Mouse (Mus musculus) testis, postnatal 14 days (tissue): ENCODE data around the gene Atp6v0e2.

Source experiments
- DNase-seq: peaks from one replicate; pipeline ENCODE4 v3.0.0; 2021; ENCODE audit warnings: low spot score

Gene Atp6v0e2

DNA sequence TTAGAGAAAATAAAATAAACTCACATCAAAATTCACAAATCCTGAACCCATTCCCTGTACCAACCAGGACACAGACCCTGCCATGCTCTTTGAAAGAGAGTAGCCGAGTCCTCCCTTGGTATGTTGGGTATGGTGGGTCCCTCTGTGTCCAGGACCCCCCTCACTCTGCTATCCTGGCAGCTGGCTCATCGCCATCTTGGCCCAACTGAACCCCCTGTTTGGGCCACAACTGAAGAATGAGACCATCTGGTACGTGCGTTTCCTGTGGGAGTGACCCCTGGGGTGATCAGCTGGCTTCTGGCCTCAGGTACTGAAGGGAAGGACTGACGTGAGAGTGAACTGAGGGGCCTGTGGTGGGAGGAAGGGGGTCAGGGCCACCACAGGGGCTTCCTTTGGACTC, 2.4 kb downstream of the Atp6v0e2 start:
- DNase-seq = no peak

DNA sequence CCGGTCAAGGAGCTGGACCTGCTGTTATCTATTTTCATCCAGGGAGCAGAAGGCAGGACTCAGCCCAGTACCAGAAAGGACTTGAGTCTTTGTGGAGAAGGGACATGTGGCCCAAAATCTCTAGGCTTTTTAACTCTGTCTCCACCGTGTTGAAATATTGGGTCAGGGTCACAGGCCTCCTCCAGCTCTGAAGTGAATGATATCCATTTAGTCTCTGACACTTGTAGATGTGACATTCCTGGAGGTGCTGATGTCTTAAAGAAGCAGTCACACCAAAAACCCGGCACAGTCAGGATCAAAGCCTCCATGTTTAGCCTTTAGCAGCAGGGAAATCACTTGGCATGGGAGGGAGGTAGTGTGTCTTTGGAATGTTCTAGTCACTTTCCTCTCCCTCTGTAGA, 3.3 kb downstream of the Atp6v0e2 start:
- DNase-seq = no peak

DNA sequence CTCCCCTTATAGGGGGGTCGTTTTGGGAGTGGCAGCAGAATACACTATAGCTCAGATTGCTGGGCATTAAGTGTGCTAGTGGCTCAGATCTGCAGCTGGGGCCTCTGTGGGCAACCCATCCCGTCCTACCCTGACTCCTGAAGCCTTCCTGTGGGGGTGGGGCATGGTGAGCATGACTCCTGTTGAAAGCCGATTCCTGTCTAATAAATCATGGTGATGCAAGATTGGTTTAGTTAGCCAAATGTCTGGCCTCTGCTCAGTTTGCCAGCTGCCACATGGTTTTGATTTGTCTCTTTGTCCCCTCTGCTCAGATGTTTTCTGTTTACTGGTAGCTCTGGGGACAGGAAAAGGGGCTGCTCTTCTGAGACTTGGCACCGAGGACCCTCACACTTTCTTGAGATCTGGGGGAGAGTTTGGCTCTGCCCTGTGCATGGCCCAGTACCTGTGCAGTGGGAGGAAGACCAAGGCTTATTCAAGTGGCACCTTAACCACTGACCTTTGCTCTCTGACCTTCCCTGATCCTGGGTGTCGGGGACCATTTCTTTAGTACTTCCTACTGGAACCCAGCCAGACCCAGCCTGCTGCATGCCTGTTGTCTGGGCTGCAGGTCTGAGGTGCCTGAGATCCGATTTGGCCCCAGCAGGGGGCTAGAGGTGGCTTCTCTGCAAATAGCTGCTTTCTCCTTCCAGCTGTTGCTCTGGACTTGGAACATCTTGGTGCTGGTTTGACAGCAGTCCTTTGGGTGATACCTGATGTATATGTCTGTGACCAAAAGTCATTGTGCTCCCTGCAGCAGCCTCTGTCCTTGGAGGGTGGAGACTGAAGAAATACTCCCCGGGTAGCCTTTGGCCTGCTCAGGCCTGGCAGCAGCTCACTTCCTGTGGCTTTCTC, 4.4 kb downstream of the Atp6v0e2 start:
- DNase-seq = no peak

DNA sequence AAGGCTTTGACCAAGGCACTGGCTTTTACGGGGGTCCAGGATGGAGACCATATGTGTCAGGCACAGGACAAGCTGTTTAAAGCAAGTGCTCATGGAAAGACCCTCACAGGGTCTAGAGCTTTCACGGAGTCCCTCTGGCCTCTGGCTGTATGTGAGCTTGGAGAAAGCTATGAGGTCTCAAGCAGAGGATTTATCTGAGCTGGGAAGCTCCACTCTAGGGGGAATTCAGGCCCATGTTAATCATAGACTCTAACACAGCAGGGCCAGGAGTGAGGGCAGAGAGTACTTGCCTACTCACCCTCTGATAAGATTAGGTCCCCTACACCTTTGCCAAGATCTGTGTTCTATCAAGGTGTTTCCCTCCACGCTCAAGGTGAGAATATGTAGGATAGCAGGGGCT, 5.2 kb downstream of the Atp6v0e2 start:
- DNase-seq = no peak

DNA sequence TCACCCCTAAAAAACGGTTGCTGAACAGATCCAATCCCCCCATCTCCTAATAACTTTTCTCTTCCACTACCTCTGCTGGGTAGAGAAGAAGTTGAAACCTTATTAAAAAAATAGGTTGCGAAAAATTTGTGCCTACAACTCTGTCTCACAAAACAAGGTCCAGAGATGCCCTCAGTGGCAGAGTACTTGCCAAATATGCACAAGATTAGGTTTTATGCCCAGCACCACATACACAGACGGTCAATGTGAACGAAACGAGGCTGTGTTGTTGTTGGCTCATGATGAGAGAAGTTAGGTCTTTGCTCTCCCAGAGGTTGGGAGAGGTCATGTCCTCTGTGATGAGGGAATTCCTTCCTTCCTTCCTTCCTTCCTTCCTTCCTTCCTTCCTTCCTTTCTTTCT, 7.8 kb downstream of the Atp6v0e2 start:
- DNase-seq = no peak

DNA sequence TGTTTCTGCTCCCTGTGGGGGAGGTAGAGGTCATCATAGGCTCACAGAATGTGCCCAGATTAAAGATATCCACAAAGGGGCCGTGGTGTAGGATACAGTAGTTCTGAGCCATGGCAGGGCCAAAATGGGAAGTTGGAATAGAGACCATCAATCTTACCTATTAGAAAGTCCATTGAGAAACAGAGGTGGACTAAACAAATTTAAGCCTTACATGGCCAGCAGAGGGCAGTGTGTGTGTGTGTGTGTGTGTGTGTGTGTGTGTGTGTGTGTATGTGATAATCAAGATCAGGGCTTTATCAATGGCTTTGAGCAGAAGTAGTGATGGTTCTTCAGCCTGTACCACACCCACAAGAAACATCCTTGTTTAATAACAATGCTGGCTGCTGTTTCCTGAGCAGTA, 8.9 kb downstream of the Atp6v0e2 start:
- no peak for DNase-seq

DNA sequence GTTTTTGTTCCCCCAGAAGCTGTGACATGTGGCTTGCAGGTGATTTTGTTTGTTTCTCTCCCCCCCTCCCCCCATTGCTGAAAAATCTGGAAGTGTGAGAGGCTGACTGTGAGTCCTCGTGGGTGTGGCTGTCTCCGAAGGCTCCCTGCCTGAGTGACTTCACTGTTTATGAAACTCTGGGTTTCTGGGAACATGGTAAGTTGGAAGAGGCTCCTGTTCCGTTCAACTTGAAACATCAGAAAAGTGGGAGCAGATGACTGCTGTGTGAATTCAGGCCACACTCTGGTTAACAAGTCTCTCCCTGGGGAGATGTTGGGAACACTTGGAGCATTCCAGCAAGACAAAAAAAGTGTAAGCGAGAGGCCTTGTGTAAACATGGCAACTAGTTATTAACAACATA, 9.4 kb downstream of the Atp6v0e2 start:
- no peak for DNase-seq

DNA sequence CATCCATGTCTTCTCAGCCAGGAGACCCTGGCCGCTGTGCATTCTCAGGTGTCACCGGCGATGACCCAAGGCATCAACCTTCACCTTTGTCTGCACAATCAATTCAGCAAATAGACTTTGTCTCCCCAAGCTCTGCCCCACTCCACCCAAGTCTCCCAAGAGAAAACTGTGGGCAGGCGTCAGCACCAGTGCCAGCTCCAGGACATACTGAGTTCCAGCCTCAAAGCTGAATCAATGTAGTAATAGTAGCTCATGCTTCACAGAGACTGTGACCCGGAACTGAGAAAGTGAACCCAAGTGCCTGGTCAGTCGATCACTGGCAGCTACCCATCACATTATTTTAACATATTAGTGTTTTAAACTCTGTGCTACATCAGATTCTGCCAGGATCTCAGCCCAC, 10.9 kb downstream of the Atp6v0e2 start:
- DNase-seq = no peak

DNA sequence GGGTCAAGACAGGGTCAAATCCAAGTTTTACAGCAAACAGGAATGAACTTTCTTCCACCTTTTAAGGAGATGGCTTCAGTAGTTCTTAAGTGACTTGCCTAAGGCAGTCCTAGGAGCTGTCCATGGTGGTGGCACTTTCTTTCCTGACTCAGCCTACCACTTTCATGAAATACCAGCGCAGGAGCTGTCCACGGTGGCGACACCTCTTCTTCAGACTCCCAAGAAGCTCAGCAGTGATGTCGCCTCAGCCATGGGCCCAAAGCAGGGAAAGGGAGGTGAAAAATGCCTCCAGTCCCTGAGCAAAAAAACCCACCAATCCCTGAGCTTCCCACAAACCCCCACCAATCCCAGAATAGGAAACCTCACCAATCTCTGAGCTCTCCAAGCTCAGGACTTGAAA, 15.5 kb downstream of the Atp6v0e2 start:
- peak; percentile 71 for DNase-seq

DNA sequence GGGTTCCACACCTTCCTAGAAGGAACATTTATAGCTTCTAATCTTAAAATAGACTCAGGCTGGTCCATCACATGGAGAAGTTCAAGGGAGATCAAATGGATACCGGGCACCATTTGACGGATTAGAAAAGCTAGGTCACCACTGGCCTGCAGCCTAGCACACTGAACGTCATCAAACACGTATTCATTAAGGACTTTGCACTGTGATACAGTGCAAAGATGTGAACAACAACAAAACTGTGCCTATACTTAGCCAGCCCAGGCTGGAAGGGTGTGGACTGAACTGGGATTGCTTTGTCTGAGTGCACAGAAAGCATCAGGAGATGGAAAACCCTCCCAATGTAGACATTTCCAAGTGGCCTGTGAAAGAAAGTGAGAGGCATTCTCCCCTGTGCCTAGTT, 16.4 kb downstream of the Atp6v0e2 start:
- no peak for DNase-seq

DNA sequence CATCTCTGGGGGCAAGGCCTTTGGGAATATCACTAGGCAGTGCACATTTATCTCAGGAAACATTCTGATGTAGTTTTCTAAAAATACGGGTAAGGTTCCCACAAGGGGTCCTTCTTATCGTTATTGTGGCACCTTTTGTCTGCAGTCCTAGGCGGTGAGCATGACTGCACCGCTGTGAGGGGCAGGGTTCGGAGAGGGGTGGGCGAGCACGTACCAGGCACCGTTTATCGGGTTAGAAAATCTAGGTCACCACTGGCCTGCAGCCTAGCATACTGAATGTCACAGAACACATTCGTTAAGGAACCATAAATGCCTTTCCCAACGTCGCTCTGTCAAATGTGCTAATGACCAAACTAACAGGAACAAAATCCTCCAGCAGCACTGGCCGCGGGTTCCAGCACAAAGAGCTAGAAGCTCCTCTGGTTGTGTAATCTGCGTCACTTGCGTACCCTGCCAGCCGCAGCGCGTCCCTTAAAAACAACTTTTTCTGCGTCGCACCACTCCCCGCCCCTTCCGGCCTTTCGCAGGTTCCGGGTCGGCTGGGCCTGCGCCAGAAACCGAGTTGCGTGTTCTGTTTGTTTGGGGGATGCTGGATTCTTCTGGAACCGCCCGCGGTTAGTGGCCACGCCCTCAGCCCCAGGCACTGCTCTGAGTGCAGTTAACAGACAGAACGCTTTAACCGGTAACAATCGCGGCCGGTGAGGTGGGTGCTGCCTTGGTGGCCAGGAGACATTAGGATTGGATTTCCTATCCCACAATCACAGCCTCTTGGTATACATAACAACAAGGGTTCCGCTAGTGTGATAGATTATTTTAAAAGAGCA, 17.1 kb downstream of the Atp6v0e2 start, which contains the start of gene Lrrc61:
TSS of gene Lrrc61 (plus strand) at position 517 of the 824 bp plus-strand sequence.
- peak; percentile 88 for DNase-seq

DNA sequence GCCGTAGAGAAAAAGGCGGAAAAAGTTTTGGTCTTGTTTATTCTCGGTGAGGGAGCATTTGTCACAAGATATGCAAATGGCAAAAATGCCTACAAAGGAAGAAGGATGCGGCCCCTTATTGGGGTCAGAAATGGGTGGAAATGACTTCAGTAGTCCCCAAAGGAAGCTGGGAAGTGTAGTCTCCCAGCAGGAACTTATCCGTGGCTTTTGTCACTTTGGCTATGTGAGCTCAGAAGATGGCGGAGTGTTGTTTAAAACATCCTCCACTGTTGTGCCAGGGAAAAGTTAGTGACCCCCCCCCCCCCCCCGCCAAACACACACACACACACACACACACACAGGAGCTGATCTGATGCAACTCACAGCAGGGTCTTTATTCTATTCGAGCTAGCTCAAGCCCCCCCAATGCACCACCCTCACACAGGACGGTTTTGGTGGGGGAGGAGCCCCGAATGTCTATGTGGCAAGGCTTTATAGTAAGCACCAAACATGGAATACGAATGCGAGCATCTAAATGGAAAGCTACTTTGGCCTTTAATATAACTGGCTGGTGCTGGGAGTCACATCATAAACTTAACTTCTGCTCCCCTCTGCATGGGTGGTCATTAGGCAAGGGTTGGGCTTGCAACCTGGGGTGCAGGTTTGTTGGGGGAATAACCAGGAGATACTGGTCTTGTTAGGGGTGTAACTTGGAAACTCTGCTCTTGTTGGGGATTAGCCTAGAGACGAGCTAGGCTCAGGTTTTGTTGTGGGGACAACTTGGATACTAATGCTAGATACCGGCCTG, 17.9 kb downstream of the Atp6v0e2 start:
- peak; percentile 58 for DNase-seq

DNA sequence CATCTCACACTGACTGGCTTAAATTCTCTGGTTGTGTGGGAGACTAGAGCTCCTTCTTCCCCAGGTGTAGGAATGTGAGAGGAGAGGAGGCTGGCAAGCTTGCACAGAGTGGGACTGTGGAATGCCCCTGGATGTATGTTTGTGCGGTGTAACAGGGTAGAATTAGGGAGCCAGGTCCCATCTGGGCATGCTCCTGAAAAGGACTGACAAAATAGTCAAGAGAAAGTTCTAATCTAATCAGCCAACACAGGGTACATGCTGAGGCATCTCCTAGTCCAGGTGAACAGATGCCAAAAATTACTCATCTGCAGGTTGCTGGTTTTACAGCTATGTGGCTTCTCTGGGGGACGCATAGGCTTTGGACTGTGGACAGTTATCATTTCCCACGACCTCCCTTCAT, 18.5 kb downstream of the Atp6v0e2 start:
- DNase-seq = no peak

DNA sequence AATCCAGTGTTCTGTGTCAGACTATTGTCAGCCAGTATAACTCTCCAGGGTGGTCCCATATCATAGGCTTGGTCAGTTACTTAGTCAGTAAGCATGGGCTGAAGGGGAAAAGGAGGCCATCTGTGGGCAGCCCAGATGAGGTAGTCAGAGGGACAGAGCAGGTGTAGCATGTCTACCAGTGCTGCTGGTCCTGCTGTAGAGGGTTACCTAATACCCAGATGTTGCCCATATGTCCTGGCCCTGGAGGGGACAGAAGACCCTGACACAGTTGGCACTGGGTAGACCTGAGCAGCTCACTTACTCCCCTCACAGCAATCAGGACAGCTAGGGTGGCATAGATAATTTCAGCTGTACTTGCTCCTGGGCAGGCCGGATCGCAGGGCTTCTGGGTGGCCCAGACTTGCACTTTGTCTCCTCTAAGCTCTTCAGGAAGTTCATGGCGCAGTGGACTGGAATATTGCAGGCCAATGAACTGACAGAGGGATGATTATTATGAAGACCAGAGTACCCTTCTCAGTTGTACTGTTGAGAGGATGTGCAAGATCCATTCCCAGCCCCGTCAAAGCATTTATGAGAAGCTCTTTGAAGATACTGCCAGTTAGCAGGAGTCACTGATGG, 28.4 kb downstream of the Atp6v0e2 start:
- DNase-seq = no peak

DNA sequence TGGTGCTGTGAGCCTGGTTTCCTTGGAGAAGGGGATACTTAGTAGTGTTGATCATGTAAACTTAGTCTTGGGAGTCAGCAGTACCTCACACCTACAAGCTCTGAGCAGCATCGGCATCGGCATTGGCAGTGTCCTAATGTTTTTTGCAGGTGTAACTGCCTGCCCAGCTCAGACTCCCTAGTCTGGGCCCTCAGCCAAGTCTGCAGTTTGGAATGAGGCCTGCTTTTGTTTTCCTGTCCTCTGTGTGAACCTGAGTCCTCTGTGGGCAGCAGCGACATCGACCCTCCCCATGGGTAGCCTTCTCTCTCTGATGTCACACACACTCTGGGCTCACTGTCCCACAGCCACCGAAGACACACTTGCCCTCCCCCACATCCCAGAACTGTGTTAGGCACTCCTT, 28.9 kb downstream of the Atp6v0e2 start:
- DNase-seq = peak; percentile 36

DNA sequence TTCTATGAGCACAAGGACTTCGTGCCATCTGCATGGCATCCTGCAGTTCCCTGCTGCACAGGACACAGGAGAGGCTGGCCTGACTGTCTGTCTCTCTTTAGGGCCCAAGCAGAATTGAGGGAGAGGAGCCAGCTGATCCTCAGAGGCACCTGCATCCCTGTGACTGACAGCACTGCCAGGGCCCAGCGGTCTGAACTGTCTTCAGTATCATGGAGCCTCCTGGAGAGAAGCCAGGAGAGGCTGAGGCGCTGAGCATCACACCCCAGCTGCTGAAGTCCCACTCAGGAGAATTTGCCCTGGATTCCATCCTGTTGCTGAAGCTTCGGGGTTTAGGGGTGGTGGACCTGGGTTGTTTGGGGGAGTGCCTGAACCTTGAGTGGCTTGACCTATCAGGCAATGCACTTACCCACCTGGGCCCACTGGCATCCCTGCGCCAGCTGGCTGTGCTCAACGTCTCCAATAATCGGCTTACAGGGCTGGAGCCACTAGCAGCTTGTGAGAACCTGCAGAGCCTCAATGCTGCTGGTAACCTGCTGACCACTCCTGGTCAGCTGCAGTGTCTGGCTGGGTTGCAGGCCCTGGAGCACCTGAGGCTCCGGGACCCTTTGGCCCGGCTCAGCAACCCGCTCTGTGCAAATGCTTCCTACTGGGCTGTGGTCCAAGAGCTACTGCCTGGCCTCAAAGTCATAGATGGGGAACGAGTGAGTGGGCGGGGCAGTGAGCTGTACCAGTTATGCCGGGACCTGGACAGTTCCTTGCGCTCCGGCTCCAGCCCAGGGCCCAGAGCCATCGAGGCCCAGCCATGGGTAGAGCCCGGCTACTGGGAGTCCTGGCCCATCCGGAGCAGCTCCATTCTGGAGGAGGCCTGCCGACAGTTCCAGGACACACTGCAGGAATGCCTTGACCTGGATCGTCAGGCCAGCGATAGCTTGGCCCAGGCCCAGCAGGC, 30.9 kb downstream of the Atp6v0e2 start:
- DNase-seq = peak; percentile 44

DNA sequence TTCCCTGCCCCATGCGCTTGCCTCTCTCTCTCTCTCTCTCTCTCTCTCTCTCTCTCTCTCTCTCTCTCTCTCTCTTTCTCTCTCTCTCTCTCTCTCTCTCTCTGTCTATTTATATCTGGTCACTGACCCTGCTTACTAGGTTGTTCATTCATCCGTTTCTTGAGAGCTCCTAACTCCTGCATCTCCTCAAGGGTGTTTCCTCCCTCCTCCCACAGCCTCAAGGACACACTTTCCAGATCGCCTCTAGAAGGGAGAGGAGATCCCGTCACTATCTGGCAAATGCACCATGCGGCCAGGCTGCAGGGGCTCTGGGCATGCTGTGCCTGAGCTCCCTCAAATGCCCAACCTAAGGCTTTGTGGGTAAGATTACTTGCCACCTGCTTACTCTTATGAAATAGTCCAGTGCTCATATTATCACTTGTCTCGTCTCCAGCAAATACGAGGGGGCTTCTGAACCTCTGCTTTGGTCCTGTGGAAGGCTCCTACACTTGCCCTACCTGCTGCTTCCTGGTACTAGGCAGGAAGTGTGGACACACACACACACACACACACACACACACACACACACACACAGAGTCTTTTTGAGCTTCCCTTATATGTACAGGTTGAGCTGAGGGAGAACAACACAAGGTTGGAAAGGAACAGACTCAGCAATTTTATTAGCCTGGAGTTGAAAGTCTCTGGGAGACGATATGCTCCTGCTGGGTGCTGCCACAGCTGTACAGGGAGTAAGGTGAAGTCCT, 31.8 kb downstream of the Atp6v0e2 start:
- DNase-seq = no peak

DNA sequence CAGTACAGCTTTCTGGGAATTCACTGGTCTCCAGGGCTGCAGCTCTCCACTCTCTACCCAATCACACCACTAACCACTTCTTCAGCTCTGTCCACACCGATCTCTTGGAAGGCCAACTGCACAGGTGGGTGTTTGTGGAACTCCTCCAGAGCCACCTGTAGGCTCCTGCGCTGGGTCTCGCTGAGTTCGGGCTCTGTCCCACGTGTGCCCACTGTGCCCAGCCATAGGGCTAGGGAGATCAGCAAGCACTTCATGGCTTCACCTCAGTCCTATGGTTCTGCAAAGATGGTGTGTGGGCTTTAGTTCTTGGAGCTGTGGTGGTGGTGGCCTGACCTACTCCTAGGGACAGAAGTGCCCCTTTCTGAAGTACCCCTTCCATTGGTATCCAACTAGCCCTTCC, 34.6 kb downstream of the Atp6v0e2 start:
- DNase-seq = no peak

DNA sequence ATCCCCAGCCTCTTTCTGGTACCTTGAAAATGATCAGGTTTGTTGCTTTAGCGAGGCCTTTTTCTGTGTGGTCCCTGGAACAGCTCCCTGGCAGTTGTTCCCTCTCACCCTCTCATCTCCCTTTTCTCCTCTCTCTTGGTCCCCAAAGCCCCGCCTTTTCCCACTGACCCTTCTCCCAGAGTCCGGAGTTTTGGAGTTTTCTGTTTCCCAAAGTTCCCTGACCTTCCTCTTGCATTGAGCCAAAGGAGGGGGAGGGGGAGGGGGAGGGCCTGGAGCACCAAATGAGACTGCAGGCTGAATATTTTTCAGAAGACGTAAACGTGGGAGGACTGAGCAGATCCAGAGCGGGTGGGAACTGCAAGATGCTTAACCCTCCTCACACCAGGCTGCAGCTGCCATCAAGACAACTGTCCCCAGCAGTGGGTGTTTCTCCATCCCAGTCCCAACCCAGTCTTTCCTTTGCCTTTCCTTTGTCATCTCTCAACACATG, 35.2 kb downstream of the Atp6v0e2 start, which contains the start of gene Rarres2:
TSS of gene Rarres2 (minus strand) at position 218 of the 490 bp plus-strand sequence.
- DNase-seq = peak; percentile 49

DNA sequence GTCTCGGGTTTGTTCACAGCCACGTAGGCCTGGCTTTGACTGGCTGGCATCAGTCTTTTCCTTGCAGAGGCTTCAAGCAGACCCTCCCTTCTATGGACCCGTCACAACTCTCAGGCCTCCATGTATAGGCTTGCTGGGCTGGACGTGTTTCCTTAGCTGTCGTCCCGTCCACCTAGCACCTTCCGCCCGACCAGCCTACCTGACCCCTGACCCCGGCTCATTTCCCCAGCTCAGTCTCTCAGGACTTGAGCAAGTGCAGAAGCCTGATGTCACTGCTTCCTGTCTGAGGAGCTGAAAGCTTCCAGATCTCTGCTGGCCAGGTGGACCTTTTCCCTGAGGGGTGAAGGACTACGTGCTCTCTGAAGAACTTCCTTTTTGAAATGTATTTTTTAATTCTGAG, 35.9 kb downstream of the Atp6v0e2 start:
- no peak for DNase-seq
